Mouse (Mus musculus) neutrophil, adult 5-6 weeks (primary cell): ENCODE measurements around the gene Hcn4. TPM values are rescaled to one million over a fixed set of nuclear protein-coding genes. Genes with fewer than 3 reads are reported as not detected.

Source experiments
- ATAC-seq: fragments of 151-379, 151-347 bp; 2 replicates; pipeline ENCODE4 v1.8.0; 2017; ENCODE audit warnings: mild to moderate bottlenecking, moderate TSS enrichment; ENCODE audit not compliant: insufficient number of reproducible peaks, poor library complexity, low FRiP score, severe bottlenecking; ENCODE audit errors: extremely low read depth
- total RNA-seq: library from RNA; stranded (forward); fragments of 200-1000 nt; gene quantifications from 2 replicates; pipeline ENCODE4 v1.2.3, GENCODE M21; 2017

Gene Hcn4
- not detected in 2 replicates for total RNA-seq

DNA sequence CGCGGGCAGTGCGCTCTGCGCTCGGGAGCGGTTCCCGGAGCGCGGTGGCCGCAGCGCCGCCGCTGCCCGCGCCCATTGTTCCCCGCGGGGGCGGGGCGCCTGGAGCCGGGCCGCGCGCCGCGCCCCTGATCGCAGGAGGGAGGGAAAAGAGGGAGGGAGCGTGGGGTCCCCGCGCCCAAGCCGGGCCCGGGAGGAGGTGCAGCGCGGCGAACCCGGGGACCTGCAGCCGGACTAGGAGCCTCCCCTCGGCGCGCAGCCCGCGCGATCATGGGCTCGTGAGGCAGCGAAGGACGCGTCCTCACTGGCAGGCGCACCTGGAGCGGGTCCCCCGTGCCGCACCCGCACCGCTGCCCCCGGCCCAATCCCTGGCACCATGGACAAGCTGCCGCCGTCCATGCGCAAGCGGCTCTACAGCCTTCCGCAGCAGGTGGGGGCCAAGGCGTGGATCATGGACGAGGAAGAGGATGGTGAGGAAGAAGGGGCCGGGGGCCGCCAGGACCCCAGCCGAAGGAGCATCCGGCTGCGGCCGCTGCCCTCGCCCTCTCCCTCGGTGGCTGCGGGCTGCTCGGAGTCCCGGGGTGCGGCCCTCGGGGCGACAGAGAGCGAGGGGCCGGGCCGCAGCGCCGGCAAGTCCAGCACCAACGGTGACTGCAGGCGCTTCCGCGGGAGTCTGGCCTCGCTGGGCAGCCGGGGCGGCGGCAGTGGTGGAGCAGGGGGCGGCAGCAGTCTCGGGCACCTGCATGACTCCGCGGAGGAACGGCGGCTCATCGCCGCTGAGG, at the start of gene Hcn4:
Gene Hcn4, plus strand, starts transcription at position 274 of the 779 bp plus-strand sequence.
- no peak for ATAC-seq

DNA sequence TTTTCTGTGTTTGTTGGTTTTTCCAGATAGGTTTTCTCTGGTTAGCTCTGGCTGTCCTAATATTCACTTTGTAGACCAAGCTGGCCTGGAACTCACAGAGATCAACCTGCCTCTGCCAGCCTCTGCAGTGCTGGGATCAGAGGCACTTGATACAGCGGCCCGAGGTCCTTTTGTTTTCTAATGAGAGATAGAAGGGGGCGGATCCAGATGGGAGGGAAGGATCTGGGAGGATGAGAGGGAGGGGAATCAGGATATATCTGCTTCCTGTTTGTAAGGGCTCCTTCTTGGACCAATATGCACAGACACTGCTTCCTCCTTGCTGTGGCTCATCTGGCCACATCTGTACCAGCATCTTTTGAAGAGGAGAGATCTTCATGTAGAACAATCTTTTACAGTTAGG, 48.5 kb upstream of the Hcn4 start:
- ATAC-seq = no peak

DNA sequence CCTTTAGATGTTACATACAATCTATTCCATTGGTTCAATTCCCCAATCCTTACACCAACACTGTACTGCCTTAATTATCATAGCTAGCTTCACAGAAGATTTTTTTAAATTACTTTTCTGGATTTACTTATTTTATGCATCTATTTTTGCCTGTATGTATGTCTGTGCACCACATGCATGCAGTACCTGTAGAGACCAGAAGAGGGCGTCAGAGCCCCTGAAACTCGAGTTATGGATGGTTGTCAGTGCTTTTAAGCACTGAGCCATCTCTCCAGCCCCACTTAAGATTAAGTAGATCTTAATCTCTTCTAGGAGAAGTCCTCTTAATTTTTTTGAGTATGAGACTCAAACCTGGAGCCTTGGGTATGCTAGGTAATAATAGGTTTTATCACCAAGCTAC, 47.8 kb upstream of the Hcn4 start:
- no peak for ATAC-seq

DNA sequence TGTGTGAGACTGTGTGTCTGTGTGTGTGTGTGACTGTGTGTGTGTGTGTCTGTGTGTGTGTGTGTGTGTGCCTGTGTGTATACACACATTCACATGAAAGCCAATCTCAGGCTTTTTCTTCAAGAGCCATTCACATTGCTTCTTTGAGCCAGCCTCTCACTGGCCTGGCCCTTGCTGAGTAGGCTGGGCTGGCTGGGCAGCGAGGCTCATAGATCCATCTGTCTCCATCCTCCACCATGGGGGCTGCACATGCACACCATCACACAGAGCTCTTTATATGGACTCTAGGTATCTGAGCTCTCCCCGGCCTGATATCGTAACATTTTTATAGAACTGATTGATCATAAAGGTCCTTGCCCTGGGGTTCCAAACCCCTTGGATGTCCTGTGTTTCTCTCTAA, 33.7 kb upstream of the Hcn4 start:
- ATAC-seq = no peak

DNA sequence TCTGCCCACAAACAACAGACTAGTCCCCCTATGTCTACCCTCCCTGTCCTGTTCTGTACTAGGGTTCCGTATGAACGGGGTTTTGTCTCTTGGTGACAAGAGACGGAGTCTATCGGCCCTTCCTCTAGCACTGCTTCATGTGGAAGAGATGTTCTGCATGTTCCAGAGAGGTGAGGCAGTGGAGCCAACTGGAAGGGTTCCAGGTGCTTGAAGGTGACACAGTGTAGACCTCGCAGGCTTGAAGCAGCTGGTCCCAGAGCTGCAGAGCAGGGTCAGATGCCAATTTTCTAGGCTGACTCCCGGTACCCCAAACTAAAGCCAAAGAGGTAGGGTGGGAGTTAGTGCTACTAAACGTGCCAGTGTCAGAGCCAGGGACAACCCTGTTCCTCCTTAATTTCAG, 25.1 kb upstream of the Hcn4 start:
- ATAC-seq = no peak

DNA sequence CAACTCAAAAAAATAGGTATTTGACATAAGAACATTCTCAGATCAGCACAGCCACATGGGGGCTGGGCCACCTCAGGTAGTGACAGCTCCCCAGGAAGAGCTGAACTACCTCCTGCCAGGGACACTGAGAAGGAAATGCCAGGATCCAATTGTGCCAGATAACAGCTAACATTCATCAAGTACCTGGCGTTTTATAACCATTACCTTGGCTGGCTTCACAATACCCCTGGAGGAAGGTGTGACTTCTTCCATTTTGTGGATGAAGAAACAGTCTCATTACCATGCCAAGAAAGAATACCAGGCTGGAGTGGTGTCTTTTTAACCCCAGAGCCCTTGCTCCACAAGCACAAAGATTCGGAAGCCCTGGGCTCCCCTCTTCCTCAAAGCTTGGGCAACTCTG, 21.8 kb upstream of the Hcn4 start:
- ATAC-seq = no peak

DNA sequence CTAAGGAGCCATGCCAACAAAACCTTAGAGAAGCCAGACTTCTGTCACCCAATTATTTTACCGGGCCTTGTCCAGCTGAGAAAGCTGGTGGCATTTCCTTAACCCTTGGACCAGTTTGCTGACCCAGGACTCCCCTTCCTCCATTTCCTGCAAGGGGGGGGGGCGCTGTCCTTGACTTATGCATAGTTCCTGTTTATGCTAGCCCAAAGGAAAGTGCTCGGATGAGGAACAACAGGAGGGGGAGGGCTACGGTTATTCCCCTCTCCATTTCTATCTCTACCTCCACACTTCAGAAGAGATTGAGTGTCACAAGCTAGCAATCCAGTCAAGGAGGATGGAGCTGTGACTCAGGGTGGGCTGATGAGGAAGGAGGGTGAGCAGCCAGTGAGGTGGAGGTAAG, 20.9 kb upstream of the Hcn4 start:
- ATAC-seq = no peak

DNA sequence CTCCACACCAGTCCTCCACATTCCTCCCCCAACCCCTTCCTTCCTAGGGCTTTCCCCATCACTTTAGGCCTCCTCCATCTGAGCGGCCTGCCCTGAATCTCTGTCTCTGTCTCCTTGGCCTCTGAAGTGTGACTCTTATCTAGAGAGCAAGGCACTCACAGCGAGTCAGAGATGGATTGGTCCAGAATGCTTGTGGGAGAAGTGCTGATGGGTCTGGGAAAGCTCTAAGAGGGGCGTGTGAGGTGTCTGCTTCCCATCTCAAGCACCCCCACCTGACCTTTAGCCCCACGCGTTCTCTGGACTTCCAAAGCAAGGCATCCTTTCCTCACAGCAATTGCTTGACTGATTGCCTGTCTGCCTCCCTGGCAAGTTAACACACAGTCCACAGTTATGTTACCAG, 20.4 kb upstream of the Hcn4 start:
- ATAC-seq = no peak

DNA sequence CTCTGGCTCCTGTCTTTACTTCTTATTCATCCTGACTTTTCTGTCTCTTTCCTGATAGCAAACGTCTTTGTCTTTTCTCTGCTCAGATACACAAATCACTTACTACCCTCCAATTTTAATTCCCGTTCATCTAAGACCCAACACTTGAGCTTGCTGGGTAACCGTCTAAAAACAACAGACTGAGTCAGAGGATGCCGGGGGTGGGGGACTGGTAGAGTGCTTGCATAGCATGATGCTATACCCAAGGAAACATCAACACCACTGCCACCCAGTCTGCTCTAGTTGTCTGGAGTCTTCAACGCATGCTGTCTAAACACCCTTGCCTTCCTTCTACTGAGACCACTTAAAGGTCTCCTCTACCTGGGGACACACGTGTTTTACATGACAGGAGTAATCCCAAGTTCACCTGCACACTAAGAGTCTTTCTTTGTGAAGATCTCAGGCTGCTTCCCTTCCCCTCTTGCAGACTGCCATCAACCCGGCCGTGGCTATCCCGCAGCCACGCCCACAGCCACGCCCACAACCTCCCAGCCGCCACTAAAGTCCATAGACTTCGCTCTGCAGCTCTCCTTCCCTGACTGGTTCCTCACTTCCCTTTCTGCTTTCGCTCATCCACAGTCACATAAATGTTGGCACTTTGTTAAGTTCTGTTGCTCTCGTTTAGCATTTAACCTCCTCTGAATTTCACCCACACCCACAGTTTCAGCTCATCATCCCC, 17.5 kb upstream of the Hcn4 start:
- ATAC-seq = no peak

DNA sequence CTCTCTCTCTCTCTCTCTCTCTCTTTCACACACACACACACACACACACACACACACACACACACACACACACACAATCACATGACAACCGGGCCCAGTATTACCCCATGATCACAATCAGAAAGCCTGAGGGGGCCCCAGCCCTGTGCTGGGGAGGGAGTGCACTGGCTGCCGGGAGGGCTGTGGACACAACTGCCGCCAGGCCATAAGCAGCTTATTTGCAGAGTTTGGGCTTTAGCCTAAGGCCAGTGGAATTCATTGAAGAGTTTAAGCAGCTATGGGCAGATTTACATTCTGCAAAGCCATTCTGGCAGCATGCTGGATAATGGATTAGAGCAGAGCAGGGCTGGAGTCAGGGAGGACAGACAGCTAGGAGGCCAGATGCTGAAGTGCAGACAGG, 12.0 kb upstream of the Hcn4 start:
- ATAC-seq = no peak

DNA sequence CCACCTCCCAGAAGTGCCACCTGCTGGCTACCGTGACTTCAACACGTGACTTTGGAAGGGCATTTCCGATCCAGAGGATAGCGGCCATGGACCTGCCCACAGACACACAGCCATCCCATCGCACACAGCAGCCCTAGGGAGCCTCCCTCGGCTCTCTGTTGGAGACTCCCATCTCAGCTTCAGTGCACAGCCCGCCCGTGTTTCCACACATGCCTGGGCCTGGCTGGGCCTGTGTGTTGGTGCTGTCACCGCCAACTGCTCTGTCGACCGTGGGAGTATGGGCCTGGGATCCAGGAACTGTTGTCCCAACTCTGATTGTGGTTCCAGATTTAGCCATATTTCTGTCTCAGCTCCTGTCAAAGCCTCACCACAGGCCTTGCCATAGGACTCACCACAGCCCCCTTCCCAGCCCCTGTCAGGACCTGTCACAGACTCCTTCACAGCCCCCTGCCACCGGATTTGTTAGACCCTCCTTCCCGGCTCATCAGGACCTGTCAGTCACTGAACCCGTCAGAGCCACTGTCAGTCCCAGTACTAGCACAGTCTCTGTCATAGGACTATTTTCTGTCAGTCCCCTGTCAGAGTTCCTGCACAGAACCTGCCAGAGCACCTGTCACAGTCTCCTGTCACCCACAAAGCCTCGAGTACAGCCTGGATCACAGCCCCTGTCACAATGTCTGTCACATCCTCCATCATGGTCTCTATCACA, 7.5 kb upstream of the Hcn4 start:
- ATAC-seq = no peak

DNA sequence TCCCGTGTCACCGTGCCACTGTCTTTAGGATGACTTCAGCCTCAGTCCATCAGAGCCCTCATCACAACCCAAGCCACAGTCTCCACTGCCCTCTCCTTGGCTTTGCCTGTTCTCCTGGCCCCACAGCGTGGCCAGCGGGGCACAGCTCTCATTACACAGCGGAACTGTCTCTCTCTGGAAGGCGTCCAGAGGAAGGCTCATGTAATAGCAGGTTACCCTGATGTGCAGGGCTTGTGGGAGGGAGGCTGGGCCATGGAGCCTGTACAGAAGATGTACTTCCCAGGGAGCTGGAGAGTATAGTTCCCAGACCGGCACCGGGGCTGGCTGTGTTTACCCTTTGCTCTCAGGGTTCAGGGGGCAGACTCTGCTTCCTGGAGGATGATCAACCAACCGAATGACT, 6.8 kb upstream of the Hcn4 start:
- ATAC-seq = no peak

DNA sequence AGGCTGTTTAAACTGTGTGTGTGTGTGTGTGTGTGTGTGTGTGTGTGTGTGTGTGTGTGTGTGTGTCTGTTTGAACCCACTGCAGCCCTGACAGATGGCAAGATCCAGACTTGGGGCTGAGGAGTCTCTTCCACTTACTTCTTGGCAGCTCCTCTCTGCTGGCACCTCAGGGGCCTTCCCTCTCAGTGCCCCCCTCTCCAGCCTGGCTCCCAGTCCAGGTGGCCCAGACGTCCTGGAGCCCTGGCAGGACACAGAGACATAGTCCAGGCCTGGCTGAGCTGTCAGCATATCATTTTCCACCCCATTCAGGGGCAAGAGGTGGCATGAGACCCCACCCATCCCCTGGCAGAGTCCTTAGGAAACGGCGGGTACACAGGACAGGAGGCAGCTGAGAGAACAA, 5.5 kb upstream of the Hcn4 start:
- ATAC-seq = no peak

DNA sequence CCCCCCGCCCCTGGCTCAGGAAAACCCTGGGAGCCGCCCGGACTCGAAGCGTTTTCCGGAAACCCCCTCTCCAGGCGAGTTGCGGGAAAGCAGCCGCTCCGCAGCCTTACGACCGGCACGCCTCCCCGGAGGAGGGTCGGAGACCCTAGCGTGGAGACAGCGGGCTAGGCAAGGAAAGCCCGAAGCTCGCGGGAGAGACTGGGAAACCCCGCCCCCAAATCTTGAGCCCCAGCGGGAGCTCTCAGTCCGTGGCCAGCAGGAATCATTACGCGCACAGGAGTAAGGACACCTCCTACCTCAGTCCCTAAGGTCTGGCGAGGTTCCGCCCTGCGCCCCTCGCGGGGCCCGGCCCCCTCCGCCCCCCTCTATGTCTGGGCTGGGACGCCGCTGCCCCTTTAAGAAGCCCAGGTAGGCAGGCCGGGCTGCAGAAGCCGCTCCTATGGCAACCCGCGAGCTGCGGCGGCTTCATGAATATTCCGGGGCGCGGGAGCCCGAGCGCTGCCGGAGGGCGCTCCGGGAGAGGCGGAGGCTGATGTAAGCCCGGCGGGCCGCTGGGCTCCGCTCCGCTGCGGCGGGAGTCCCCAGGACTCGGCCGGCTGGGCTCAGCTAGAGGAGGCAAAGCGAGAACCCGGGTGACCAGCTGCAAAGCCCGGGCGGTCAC, 651 bp upstream of the Hcn4 start:
- ATAC-seq = no peak

DNA sequence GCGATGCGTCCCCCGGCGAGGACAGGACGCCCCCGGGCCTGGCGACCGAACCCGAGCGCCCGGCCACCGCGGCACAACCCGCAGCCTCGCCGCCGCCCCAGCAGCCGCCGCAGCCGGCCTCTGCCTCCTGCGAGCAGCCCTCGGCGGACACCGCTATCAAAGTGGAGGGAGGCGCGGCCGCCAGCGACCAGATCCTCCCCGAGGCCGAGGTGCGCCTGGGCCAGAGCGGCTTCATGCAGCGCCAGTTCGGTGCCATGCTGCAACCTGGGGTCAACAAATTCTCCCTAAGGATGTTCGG, 655 bp downstream of the Hcn4 start:
- no peak for ATAC-seq

DNA sequence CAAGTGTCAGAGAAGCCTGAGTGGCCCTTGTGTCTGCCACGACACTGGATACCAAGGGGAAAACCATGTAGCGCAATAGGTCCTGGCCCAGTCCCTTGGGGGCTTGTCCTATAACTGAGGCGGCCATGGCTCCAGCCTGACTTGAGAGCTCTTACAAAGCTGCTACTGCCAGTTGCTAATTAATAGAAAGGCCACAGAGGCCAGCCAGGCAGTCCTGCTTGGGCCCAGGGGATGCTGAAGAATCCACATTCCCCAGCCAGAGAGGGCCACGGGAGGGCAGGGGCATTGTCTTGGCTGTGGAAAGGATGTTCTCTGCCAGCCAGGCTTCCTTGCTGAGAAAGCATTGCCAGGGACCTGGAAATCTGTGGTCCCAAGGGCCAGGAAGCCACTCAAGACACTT, 6.4 kb downstream of the Hcn4 start:
- no peak for ATAC-seq

DNA sequence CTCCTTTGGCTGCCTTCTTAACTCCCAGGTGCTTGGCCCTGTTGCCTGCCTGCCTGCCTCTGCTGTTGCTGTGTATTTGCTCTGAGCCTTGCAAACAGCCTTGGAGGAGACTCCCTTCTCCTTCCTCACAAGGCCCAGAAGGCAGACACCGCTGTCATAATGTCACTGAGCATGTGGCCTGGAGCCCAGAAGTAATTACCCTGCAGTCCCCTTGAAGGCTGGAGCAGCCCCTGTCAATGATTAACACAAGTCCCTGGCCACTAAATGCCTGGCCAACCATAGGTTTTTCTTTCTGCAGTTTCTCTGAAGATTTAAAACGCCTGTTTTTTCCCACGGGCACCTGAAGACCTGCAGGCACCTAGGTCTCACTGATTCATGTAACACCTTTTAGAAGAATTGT, 9.7 kb downstream of the Hcn4 start:
- ATAC-seq = no peak

DNA sequence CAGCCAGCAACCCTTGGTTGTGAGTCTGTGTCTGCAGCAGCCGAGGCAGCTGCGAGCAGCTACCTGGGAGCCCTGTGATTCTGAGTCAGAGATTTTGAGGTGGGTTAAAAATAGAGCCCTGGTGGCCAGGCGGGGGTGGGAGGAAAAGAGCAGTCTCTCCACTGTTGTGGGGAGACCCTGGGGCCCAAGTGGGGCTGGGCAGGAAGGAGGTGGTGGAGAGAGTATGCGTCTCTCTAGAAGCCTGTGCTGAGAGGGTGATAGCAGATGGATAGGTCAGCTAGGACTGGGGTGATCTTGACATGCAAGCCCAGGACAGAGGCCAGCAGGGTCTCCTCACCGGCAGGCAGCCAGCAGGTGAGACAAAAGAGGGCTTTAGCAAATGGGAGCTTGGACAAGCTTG, 14.0 kb downstream of the Hcn4 start:
- no peak for ATAC-seq

DNA sequence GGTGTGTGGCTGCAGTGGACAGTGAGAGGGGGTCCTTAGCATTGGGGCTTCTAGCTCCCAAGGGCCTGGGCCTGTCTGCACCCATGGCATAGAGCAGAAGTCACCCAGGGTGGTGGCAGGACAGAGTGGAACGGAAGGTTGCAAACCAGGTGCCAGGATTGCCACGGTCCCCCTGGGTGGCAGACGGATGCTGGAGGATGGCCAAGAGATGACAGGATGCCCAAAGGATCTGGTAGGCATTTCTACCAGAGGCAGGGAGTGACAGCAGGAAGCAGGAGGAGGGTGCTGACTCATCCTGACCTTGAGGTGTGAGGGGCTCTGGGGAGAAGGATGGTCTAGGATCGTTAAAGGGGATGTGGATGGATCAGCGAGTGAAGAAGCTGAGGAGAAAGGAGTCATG, 15.3 kb downstream of the Hcn4 start:
- no peak for ATAC-seq

DNA sequence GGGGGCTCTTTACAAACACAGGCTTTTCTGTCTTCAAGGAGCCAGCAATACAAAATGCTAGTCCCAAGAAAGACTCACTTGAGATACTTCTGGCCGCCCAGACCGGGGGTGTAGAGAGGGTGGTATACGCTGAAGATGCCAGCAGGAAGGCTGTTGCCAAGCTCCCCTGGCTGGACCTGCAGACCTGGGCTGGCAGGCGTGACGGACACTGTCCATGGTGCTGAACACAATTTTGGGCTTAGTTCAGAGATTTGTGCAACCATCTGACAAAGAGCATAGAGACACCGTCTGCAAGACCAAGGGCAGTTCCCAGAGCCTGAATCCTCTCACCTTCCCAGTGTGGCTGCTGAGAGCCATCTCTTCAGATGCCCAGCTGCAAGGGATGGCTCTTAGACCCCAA, 18.4 kb downstream of the Hcn4 start:
- no peak for ATAC-seq
